Mouse (Mus musculus) midbrain, embryonic 15.5 days (tissue): ENCODE measurements at regions not wholly inside any gene's neighbourhood (a gene's known extent, or its start where the extent isn't known, plus 50 kb on each side); places are given as distances from the start of the nearest gene placed in this dataset.

Experiments used
- ATAC-seq: fragments of 200-750 bp; cut with Nextera tagmentation; replicated peaks from 2 replicates; pipeline ENCODE4 v1.8.0; 2017; ENCODE audit warnings: moderate TSS enrichment
- H3K27ac ChIP-seq: fragments of 300-500 bp; sonication (generic); 2 replicates; pipeline ENCODE4 v1.5.1; 2015; ENCODE audit warnings: mild to moderate bottlenecking, inconsistent platforms
- H3K27me3 ChIP-seq: fragments of 300-500 bp; sonication (generic); replicated peaks from 2 replicates; pipeline ENCODE4 v1.6.1; 2015; ENCODE audit warnings: inconsistent platforms
- H3K36me3 ChIP-seq: fragments of 300-500 bp; sonication (generic); replicated peaks from 2 replicates; pipeline ENCODE4 v1.6.1; 2015; ENCODE audit warnings: inconsistent platforms
- H3K4me1 ChIP-seq: fragments of 300-500 bp; sonication (generic); 2 replicates; pipeline ENCODE4 v1.6.1; 2015; ENCODE audit warnings: inconsistent platforms
- H3K4me2 ChIP-seq: fragments of 300-500 bp; sonication (generic); 2 replicates; pipeline ENCODE4 v1.6.1; 2015; ENCODE audit warnings: inconsistent platforms, mild to moderate bottlenecking, moderate library complexity
- H3K4me3 ChIP-seq: fragments of 300-500 bp; sonication (generic); 2 replicates; pipeline ENCODE4 v1.5.1; 2015; ENCODE audit warnings: mild to moderate bottlenecking, inconsistent platforms
- H3K9ac ChIP-seq: fragments of 300-500 bp; sonication (generic); 2 replicates; pipeline ENCODE4 v1.6.1; 2015; ENCODE audit warnings: mild to moderate bottlenecking, inconsistent platforms
- H3K9me3 ChIP-seq: fragments of 300-500 bp; sonication (generic); 2 replicates; pipeline ENCODE4 v1.6.1; 2016; ENCODE audit warnings: inconsistent platforms
- WGBS: fragments of 180-500 bp; shearing (Covaris S2); methylation state at CpG from one replicate; pipeline ENCODE4 v1.1.7; 2015; ENCODE audit warnings: mixed read lengths; 5-methylcytosine and 5-hydroxymethylcytosine counted together

DNA sequence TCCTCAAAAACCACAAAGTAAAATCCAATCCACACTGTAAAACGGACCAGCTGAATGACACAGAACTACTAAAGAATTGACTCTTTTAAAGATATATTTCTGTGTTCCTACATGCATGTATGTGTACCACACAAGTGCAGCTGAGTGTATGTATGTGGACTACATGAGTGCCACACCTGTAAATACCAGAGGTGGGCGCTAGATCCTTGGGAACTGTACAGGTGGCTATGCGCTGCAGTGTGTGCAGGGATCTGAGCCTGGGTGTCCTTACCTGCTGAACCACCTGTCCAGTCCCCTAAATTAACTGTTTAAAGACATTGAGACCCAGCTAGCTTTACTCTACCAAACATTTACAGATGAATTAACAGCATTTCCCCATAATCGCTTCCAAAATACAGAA, 546.6 kb downstream of the Cbln4 start:
- Histone ChIP-seq H3K4me1 (peaks cover 5% of the 10 kb centered on the region; the same call in 1 of the 2 replicates), H3K36me3 (no peaks in the 10 kb centered on the region), H3K27me3 (no peaks in the 10 kb centered on the region), H3K27ac (no peak overlapping the region), H3K9ac (no peak overlapping the region), H3K4me3 (no peak overlapping the region), H3K9me3 (no peaks in the 10 kb centered on the region), H3K4me2 (no peak overlapping the region)
- no peak for ATAC-seq
- 86% methylated on average over 4 of the region's 4 CpGs for WGBS

- no peak for ATAC-seq
- H3K9me3 ChIP-seq = no peaks in the 10 kb centered on the region
- H3K27ac ChIP-seq = no peak overlapping the region
- no peak overlapping the region for H3K9ac ChIP-seq
- peaks cover 5% of the 10 kb centered on the region; the same call in 1 of the 2 replicates for H3K4me1 ChIP-seq
- 36% methylated on average over 12 of the region's 12 CpGs for WGBS
- H3K4me3 ChIP-seq = no peak overlapping the region
- no peak overlapping the region for H3K4me2 ChIP-seq
- H3K27me3 ChIP-seq = no peaks in the 10 kb centered on the region
- no peaks in the 10 kb centered on the region for H3K36me3 ChIP-seq
Observed at GRCm38 (mm10) chr2:171493741-171494140, 549.5 kb downstream of the Cbln4 start.

DNA sequence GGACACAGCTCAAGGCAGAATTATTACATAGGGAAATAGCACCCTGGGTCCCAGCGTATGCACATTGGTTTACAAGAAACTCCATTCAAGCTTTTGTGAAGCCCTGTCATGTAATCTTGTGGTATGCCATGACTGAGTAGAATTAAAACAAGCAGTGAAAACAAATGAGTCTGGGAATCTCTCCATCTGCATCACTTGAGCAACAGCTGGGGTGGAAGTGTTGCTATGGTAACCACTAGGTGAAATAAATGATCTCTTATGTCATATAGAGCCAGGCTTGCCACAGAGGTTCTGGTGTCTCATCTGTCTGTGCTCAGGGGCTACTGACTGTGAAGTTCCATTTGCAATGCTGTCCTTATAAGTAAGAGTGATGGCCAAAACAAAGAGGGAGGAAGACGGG, 556.0 kb downstream of the Cbln4 start:
- H3K4me1 ChIP-seq = peaks cover 5% of the 10 kb centered on the region; the same call in 1 of the 2 replicates
- no peak overlapping the region for H3K4me2 ChIP-seq
- WGBS = 34% methylated on average over 2 of the region's 2 CpGs
- H3K36me3 ChIP-seq = no peaks in the 10 kb centered on the region
- ATAC-seq = peak; percentile 33; the same call in 1 of the 2 replicates
- no peak overlapping the region for H3K4me3 ChIP-seq
- H3K27me3 ChIP-seq = no peaks in the 10 kb centered on the region
- H3K9ac ChIP-seq = no peak overlapping the region
- no peaks in the 10 kb centered on the region for H3K9me3 ChIP-seq
- H3K27ac ChIP-seq = no peak overlapping the region

DNA sequence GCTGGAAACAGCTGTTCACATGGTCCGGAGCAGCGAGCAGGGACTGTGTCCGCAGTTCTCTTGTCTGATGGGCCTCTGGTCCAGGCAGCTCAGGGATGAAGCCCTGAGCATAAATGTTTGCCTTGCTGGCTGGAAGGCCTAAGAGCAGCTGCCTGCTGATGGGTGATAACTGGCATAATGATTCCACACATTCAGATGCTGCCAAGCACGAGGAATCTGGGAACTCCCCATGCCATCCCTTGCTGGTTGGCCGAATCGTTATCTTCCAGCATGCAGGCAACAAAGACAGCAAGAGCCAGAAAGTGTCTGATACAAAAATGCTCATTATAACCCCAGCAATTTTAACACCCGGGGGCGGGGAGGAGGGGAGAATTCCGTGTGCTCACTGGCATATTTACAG, 590.0 kb downstream of the Cbln4 start:
- Histone ChIP-seq H3K4me3 (no peak overlapping the region), H3K4me2 (no peak overlapping the region), H3K36me3 (no peaks in the 10 kb centered on the region), H3K9ac (no peak overlapping the region), H3K9me3 (no peaks in the 10 kb centered on the region), H3K27me3 (no peaks in the 10 kb centered on the region), H3K4me1 (peaks cover 4% of the 10 kb centered on the region; the same call in 1 of the 2 replicates), H3K27ac (no peak overlapping the region)
- ATAC-seq = no peak
- 51% methylated on average over 9 of the region's 9 CpGs for WGBS

DNA sequence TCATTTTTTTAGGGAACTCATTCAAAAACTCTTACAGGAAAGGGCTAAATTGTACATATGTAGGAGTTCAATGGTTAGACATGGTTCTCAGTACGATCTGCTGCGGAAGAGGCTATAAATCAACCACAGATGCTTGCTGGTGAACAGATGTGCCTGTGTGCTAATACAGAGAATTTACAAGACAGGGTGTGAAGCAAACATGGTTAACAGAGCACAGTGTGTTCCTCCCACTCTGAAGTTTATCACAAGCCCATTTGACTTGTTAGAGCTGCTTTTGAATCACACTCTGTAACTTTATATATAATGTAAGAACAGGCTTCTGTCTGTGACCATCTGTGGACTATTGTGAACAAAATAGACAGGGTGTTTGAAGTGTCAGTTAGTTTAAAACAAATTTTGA, 637.2 kb downstream of the Cbln4 start:
- 80% methylated on average over 2 of the region's 2 CpGs for WGBS
- Histone ChIP-seq H3K27me3 (no peaks in the 10 kb centered on the region), H3K4me3 (no peak overlapping the region), H3K27ac (no peak overlapping the region), H3K36me3 (no peaks in the 10 kb centered on the region), H3K9ac (no peak overlapping the region), H3K4me2 (no peak overlapping the region), H3K4me1 (no peaks in the 10 kb centered on the region), H3K9me3 (no peaks in the 10 kb centered on the region)
- ATAC-seq = no peak

- H3K9ac ChIP-seq = no peak overlapping the region
- ATAC-seq = no peak
- no peak overlapping the region for H3K4me2 ChIP-seq
- H3K36me3 ChIP-seq = no peaks in the 10 kb centered on the region
- no peak overlapping the region for H3K4me3 ChIP-seq
- no peaks in the 10 kb centered on the region for H3K4me1 ChIP-seq
- no peaks in the 10 kb centered on the region for H3K9me3 ChIP-seq
- H3K27ac ChIP-seq = no peak overlapping the region
- 56% methylated on average over 1 of the region's 1 CpGs for WGBS
- H3K27me3 ChIP-seq = no peaks in the 10 kb centered on the region
Observed at GRCm38 (mm10) chr2:171388936-171389335, 654.3 kb downstream of the Cbln4 start.

- H3K27ac ChIP-seq = no peak overlapping the region
Observed at GRCm38 (mm10) chr2:171373457-171373856, 641.9 kb downstream of the Dok5 start.

GRCm38 (mm10) chr2:171373016-171373415, 641.4 kb downstream of the Dok5 start:
- H3K27ac ChIP-seq = no peak overlapping the region
- no peak overlapping the region for H3K4me3 ChIP-seq
- no peak for ATAC-seq
- H3K4me2 ChIP-seq = no peak overlapping the region
- no peaks in the 10 kb centered on the region for H3K27me3 ChIP-seq
- no peaks in the 10 kb centered on the region for H3K9me3 ChIP-seq
- 93% methylated on average over 7 of the region's 7 CpGs for WGBS
- no peaks in the 10 kb centered on the region for H3K4me1 ChIP-seq
- H3K9ac ChIP-seq = no peak overlapping the region
- H3K36me3 ChIP-seq = no peaks in the 10 kb centered on the region

More at GRCm38 (mm10) chr2:171373457-171373856, 641.9 kb downstream of the Dok5 start:
- Histone ChIP-seq H3K27me3 (no peaks in the 10 kb centered on the region), H3K9ac (no peak overlapping the region), H3K4me2 (no peak overlapping the region), H3K4me3 (no peak overlapping the region), H3K4me1 (no peaks in the 10 kb centered on the region), H3K9me3 (no peaks in the 10 kb centered on the region), H3K36me3 (no peaks in the 10 kb centered on the region)
- no peak for ATAC-seq
- 82% methylated on average over 1 of the region's 1 CpGs for WGBS

DNA sequence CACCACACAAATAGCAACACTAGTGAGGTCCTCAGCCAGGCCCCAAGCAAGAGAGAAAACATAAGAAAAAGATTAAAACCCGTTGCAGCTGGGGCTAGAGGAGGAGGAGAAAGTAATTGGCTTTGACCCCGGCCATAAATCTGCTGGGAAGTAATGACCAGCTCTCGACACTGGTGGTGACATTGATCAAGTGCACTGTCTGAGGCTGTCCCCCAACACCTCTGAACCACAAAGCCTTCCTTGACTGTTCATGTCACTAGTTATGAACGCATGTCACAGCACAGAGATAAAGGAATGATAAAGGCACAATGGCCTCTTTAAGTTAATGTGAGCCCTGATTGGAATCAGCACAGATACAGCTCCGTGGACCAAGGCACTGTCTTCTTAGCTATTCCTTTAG, 640.1 kb downstream of the Dok5 start:
- no peak for ATAC-seq
- Histone ChIP-seq H3K9me3 (no peaks in the 10 kb centered on the region), H3K4me3 (no peak overlapping the region), H3K36me3 (no peaks in the 10 kb centered on the region), H3K9ac (no peak overlapping the region), H3K27me3 (no peaks in the 10 kb centered on the region), H3K4me2 (no peak overlapping the region), H3K27ac (no peak overlapping the region), H3K4me1 (no peaks in the 10 kb centered on the region)
- 69% methylated on average over 5 of the region's 5 CpGs for WGBS

GRCm38 (mm10) chr2:171365553-171365952, 633.9 kb downstream of the Dok5 start:
- Histone ChIP-seq H3K4me1 (no peaks in the 10 kb centered on the region), H3K9ac (no peak overlapping the region), H3K9me3 (no peaks in the 10 kb centered on the region), H3K36me3 (no peaks in the 10 kb centered on the region), H3K27ac (peak overlapping the region; percentile 2; the same call in 1 of the 2 replicates), H3K27me3 (no peaks in the 10 kb centered on the region), H3K4me3 (no peak overlapping the region), H3K4me2 (no peak overlapping the region)
- 45% methylated on average over 8 of the region's 8 CpGs for WGBS
- ATAC-seq = no peak

DNA sequence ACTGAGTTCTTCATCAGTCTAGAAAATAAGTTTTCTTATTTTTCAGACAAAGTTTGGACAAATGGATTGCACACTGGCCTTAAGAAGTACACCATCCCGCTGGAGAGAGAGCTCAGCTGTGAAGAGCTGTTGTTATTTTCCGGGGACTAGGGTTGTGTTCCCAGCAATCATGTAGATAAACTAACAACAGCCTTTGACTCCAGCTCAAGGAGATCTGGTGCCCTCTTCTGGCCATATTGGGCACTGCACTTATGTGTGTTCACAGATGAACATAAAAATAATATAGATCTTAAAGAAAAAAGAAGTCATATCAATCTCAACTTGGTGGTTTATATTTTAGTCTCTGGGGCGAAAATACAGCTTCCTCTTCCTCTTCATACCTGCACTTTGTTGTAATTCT, 633.0 kb downstream of the Dok5 start:
- H3K27me3 ChIP-seq = no peaks in the 10 kb centered on the region
- no peak overlapping the region for H3K27ac ChIP-seq
- no peaks in the 10 kb centered on the region for H3K9me3 ChIP-seq
- 89% methylated on average over 3 of the region's 3 CpGs for whole genome bisulfite sequencing
- H3K4me3 ChIP-seq = no peak overlapping the region
- H3K4me1 ChIP-seq = no peaks in the 10 kb centered on the region
- H3K36me3 ChIP-seq = no peaks in the 10 kb centered on the region
- no peak for ATAC-seq
- H3K4me2 ChIP-seq = no peak overlapping the region
- H3K9ac ChIP-seq = no peak overlapping the region

- Histone ChIP-seq H3K9me3 (no peaks in the 10 kb centered on the region), H3K4me1 (no peaks in the 10 kb centered on the region), H3K27ac (no peak overlapping the region), H3K9ac (no peak overlapping the region), H3K4me3 (no peak overlapping the region), H3K4me2 (no peak overlapping the region), H3K36me3 (no peaks in the 10 kb centered on the region), H3K27me3 (no peaks in the 10 kb centered on the region)
- WGBS = 84% methylated on average over 3 of the region's 3 CpGs
- no peak for ATAC-seq
Observed at GRCm38 (mm10) chr2:171363381-171363780, 631.8 kb downstream of the Dok5 start.

GRCm38 (mm10) chr2:171358071-171358760, 626.6 kb downstream of the Dok5 start:
- ATAC-seq = no peak
- Histone ChIP-seq H3K9ac (no peak overlapping the region), H3K4me2 (no peak overlapping the region), H3K27ac (no peak overlapping the region), H3K4me1 (no peaks in the 10 kb centered on the region), H3K36me3 (no peaks in the 10 kb centered on the region), H3K9me3 (no peaks in the 10 kb centered on the region), H3K4me3 (no peak overlapping the region), H3K27me3 (no peaks in the 10 kb centered on the region)
- 93% methylated on average over 8 of the region's 8 CpGs for WGBS
